Mouse (Mus musculus) gastrocnemius, postnatal 10 days (tissue): ENCODE results near the gene Pygo1. TPM values are rescaled to one million over a fixed set of nuclear protein-coding genes. Genes with fewer than 3 reads are reported as not detected.

Experiments used
- DNase-seq: peaks from one replicate; pipeline ENCODE4 v3.0.0; 2021; ENCODE audit warnings: mixed read lengths
- total RNA-seq, 2 experiments: library from RNA; stranded (reverse); gene quantifications; 2 replicates each; pipeline ENCODE4 v1.2.3; 2021

The Pygo1 gene
- total RNA-seq, 2 experiments from 2014 or later: 5.0 to 5.3 TPM

DNA sequence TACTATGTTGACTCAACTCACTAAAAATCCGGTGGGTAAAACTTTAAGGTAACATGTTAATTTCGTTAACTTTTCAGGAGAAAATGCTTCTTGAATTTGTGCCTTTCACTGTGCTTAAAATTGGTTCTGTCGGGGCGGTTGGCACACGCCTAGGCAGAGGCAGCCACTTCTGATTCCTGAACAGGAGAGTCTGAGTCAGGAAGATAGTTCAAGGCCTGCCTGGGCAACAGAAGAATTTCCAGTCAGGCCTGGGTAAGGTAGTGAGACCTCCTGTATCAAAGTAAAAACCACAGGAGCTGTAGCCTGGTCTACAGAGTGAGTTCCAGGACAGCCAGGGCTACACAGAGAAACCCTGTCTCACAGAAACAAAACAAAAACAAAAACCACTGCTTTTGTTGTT, 67.1 kb downstream of the Pygo1 start:
- DNase-seq: no peak

DNA sequence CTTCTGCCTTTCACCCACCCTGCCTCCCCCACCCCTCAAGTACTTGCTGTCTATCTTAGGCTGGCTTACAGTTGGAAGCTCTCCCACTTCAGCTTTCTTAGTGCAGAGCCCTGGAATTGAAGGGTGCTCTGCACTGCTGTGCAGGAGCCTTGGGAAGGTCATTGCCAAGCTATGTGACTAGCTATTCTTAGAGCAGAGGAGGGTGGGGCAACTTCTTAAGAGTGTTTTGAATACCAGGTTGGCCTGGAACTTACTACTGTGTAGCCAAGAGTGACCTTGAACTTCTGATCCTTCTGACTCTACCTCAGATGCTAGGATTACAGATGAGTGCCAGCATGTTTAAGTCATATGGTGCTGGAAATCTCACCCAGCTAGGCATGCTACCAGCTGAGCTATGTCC, 70.7 kb downstream of the Pygo1 start:
- DNase-seq: no peak

DNA sequence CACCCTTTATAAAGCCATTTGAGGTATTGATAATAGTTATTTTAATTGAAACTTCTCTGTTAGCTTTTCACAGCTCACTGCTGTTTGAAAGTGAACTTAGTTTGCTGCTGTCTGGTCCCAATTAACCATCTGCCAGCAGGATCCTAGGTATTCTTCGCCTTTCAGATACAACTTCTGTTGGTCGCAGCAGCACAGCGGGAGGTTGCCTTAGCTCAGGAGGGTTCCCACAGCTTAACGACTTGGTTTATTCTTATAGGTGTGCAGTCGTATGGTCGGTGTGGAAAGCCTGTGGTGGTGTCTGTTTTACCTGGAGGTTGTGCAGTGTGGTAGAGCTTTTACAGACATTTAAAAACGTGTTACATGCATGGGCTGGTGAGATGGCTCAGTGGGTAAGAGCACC, 71.4 kb downstream of the Pygo1 start:
- no peak for DNase-seq

DNA sequence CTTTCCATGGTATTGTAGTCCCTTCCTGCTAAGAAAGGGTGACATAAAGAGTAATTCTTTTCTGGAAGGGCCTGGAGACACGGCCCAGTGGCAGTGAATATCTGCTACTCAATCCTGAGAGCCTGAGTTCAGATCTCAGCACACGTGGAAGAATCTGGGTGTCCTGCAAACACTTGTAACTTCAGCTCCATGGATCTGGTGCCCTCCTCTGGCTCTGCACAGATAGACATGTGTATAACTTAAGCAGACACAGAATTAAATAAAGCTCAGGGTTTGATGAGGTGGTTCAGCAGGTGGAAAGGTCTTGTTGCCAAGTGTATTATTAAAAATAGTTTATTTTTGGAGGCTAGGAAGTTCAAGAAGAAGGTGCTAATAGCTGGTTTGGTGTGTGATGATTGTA, 75.0 kb downstream of the Pygo1 start:
- no peak for DNase-seq

- DNase-seq: no peak
Observed at GRCm38 (mm10) chr9:73001314-73002011, 76.0 kb downstream of the Pygo1 start.

Other genes starting within 250 kb of the Pygo1 start
- gene Prtg, start 118.8 kb upstream of the Pygo1 start, total RNA-seq: under 1 TPM; 0.49 to 0.95 TPM
- under 1 TPM; 0.47 to 0.59 TPM for gene Dyx1c1, start 33.1 kb downstream of the Pygo1 start, total RNA-seq
- not detected for gene Gm44503, start 33.2 kb downstream of the Pygo1 start, total RNA-seq
- 1 to 10 TPM; 5.1 to 5.2 TPM for gene Ccpg1os, start 59.7 kb downstream of the Pygo1 start, total RNA-seq
- gene Ccpg1, start 59.8 kb downstream of the Pygo1 start, total RNA-seq: 10 to 100 TPM; 30.0 to 36.4 TPM
- gene Pigb, start 114.7 kb downstream of the Pygo1 start, total RNA-seq: 1 to 10 TPM; 4.4 to 5.3 TPM
- 1 to 10 TPM; 2.1 to 2.9 TPM for gene Rab27a, start 119.2 kb downstream of the Pygo1 start, total RNA-seq
- gene Khdc3, start 176.2 kb downstream of the Pygo1 start, total RNA-seq: not detected
- gene Gm20509, start 176.8 kb downstream of the Pygo1 start, total RNA-seq: not detected
- gene Rsl24d1, start 187.8 kb downstream of the Pygo1 start, total RNA-seq: 10 to 100 TPM; 42.0 to 43.2 TPM